ENCODE assay signal across 17 mouse cellular contexts in genomic region chr5:52027478-52027877, GRCm38 (mm10).
"Had no signal": no experiment of that assay in that cellular context is flagged by ENCODE, and none has a peak within 500 bp of the region (broad histone marks: within the 10 kb centered on the region; RNA-seq: fewer than 3 reads in every experiment).

No protein-coding gene starts in this region.

- H3K4me3 ChIP-seq: neural tube, embryonic 12.5 days; neural tube, embryonic 13.5 days; neural tube, embryonic 15.5 days; stomach, embryonic 15.5 days had no signal

- H3K27me3 ChIP-seq: neural tube, embryonic 12.5 days; neural tube, embryonic 13.5 days; neural tube, embryonic 15.5 days; stomach, embryonic 15.5 days had no signal

- H3K9me3 ChIP-seq: neural tube, embryonic 12.5 days; neural tube, embryonic 13.5 days; neural tube, embryonic 15.5 days; stomach, embryonic 15.5 days had no signal

- H3K27ac ChIP-seq: neural tube, embryonic 12.5 days; neural tube, embryonic 13.5 days; neural tube, embryonic 15.5 days; stomach, embryonic 15.5 days; stomach, postnatal 0 days had no signal

- DNase-seq: retina, postnatal 1 day; right cerebral cortex, adult 18-20 months; right cerebral cortex, postnatal 14 days; right cerebral cortex, postnatal 25 days; right cerebral cortex, postnatal 4 days; spleen, adult 18-20 months; thymus, adult 18-20 months; thymus, adult 2 months; thymus, postnatal 14 days; thymus, postnatal 25 days; thymus, postnatal 36 days; thymus, postnatal 4 days had no signal

- H3K9ac ChIP-seq: neural tube, embryonic 12.5 days; neural tube, embryonic 13.5 days; neural tube, embryonic 15.5 days; stomach, embryonic 15.5 days had no signal

- H3K4me1 ChIP-seq: neural tube, embryonic 12.5 days; neural tube, embryonic 13.5 days; stomach, embryonic 15.5 days had no signal

- H3K36me3 ChIP-seq: neural tube, embryonic 12.5 days; neural tube, embryonic 13.5 days; neural tube, embryonic 15.5 days; stomach, embryonic 15.5 days had no signal
